Mouse (Mus musculus) hindbrain, postnatal 0 days (tissue): ENCODE measurements around the gene Cux1. TPM values are rescaled to one million over a fixed set of nuclear protein-coding genes. Genes with fewer than 3 reads are reported as not detected.
A peak's percentile ranks its signal among the peaks of the same experiment; 100 is the strongest.

Experiments used
- ATAC-seq: fragments of 200-750 bp; cut with Nextera tagmentation; 2 replicates; pipeline ENCODE4 v1.8.0; 2017; ENCODE audit warnings: mild to moderate bottlenecking, moderate TSS enrichment, moderate library complexity
- DNase-seq: peaks from one replicate; pipeline ENCODE4 v3.0.0-alpha.2; 2015; ENCODE audit warnings: low spot score
- H3K27ac ChIP-seq: fragments of 300-500 bp; sonication (generic); 2 replicates; pipeline ENCODE4 v1.5.1; 2014; ENCODE audit warnings: mild to moderate bottlenecking
- H3K27me3 ChIP-seq: fragments of 300-500 bp; sonication (generic); 2 replicates; pipeline ENCODE4 v1.6.1; 2014; ENCODE audit warnings: low read length, mixed read lengths; ENCODE audit not compliant: insufficient read depth
- H3K36me3 ChIP-seq: fragments of 300-500 bp; sonication (generic); 2 replicates; pipeline ENCODE4 v1.6.1; 2014; ENCODE audit warnings: low read length, mixed read lengths; ENCODE audit not compliant: insufficient read depth
- H3K4me1 ChIP-seq: fragments of 300-500 bp; sonication (generic); 2 replicates; pipeline ENCODE4 v1.6.1; 2014; ENCODE audit warnings: antibody characterized with exemption, low read length, mixed read lengths; ENCODE audit not compliant: insufficient read depth
- H3K4me2 ChIP-seq: fragments of 300-500 bp; sonication (generic); 2 replicates; pipeline ENCODE4 v1.6.1; 2014; ENCODE audit warnings: low read depth, mild to moderate bottlenecking, low read length, moderate library complexity, mixed read lengths
- H3K4me3 ChIP-seq: fragments of 300-500 bp; sonication (generic); 2 replicates; pipeline ENCODE4 v1.5.1; 2014; ENCODE audit warnings: low read length
- H3K9ac ChIP-seq: fragments of 300-500 bp; sonication (generic); replicated peaks from 2 replicates; pipeline ENCODE4 v1.6.1; 2014; ENCODE audit warnings: mild to moderate bottlenecking, low read length, moderate library complexity, mixed read lengths
- H3K9me3 ChIP-seq: fragments of 300-500 bp; sonication (generic); 2 replicates; pipeline ENCODE4 v1.6.1; 2016; ENCODE audit warnings: low read length, mixed read lengths
- CTCF ChIP-seq: IDR thresholded peaks from 2 replicates; pipeline ENCODE4 v1.5.1; 2016; ENCODE audit warnings: antibody characterized with exemption, control low read depth, low read depth
- WGBS: fragments of 180-500 bp; shearing (Covaris S2); extraction: QIAGEN DNeasy Blood & Tissue Kit; methylation state at CpG from one replicate; pipeline ENCODE4 v1.1.7; 2014; 5-methylcytosine and 5-hydroxymethylcytosine counted together
- polyA plus RNA-seq: library from polyadenylated mRNA; unstranded; fragments of >200 nt; fragmentation: Nextera tagmentation; extraction: Ambion mirVana; gene quantifications from 2 replicates; pipeline ENCODE4 v1.2.1, GENCODE M21; 2015
- total RNA-seq: library from RNA; depleted of rRNA; stranded (reverse); fragments of >200 nt; gene quantifications from 2 replicates; pipeline ENCODE4 v1.2.3, GENCODE M21; 2014

Cux1 gene
- total and polyA plus RNA-seq, 2 experiments from 2014 or later, result 86.3 to 137 TPM

DNA sequence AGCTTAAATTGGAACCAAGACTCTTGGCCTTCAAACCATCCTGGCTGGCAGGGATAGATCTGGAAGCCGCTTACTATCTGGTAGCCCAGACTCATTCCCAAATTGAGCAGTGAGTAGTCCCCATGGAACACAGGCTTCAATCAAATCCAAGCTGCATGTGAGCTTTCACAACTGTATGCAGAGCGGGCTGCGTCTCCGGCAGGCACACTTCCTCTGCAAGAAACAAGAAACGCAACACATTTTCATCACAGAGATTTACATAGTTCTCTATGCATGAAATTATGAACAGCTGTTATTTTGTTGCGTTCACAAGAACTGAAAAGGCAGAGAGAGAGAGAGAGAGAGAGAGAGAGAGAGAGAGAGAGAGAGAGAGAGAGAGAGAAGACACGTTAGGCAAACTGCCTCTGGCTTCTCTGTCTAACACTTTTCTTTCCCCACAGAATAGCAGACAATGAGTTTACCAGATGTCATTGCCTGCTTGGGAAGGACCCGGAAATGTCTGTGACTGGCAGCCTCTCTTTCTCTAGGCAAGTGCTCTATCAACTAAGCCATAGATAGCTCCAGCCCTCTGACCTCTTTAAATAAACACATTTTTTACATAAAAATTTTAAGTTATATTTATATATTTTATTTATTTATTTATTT is 27.7 kb upstream of the Cux1 start:
- H3K27me3 ChIP-seq, result no peaks in the 10 kb centered on the region
- H3K4me2 ChIP-seq, result no peak overlapping the region
- H3K27ac ChIP-seq, result no peak overlapping the region
- 52% methylated on average over 8 of the region's 8 CpGs for WGBS
- ATAC-seq (no peak), DNase-seq (peak; percentile 26)
- H3K9me3 ChIP-seq, result no peaks in the 10 kb centered on the region
- TF ChIP-seq CTCF, result no peak
- H3K36me3 ChIP-seq, result no peaks in the 10 kb centered on the region
- no peak overlapping the region for H3K4me3 ChIP-seq
- H3K4me1 ChIP-seq, result no peaks in the 10 kb centered on the region
- H3K9ac ChIP-seq, result no peak overlapping the region

DNA sequence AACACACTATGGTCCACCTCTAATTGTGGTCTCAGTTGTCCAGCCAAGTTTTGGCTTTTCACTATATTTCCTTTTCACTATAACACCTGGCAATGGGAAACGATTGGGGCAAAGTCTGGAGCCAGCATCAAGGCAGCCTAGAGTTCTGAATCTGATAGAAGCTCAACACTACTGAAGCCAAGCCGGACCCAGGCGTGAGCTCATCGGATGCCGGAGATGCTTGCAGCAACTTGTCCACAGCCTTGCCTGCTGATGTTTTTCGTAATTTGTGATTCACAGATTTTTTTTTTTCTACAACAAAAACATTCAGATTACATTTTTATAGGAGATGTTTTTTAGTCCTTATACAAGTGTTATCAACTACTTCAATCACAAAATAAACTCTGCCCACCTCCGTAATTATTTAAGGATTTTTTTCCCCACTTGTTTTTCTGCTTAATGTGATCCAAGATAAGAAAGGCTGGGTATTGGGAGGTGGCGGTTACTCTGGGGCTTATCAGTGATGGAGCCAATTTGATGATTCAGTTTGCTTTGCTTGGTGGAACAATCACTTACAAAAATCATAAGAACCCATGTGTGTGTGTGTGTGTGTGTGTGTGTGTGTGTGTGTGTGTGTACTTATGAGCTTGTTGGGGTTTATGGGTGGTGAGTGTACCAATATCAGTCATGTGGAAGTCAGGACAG is 24.7 kb upstream of the Cux1 start:
- TF ChIP-seq CTCF, result no peak

DNA sequence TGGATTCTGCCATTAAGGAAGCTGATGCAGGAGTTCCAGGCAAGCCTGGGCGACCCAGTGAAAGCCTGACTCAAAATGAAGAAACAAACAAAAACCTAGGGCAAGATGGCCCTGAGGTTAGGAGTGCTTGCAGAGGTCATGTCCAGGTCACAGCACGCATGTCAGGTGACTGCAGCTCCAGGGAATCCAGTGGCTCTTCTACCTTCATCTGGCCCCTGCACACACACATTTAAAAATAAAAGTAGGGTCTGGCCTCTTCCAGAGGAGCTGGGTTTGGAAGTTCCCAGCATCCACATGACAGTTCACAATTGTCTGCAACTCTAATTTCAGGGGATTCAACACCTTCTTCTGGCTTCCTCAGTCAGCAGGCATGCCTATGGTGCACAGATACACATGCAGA is 21.7 kb upstream of the Cux1 start:
- no peaks in the 10 kb centered on the region for H3K27me3 ChIP-seq
- no peaks in the 10 kb centered on the region for H3K36me3 ChIP-seq
- ATAC-seq (no peak), DNase-seq (no peak)
- no peaks in the 10 kb centered on the region for H3K4me1 ChIP-seq
- H3K9me3 ChIP-seq, result no peaks in the 10 kb centered on the region
- no peak overlapping the region for H3K27ac ChIP-seq
- no peak overlapping the region for H3K9ac ChIP-seq
- 75% methylated on average over 2 of the region's 2 CpGs for WGBS
- no peak overlapping the region for H3K4me2 ChIP-seq
- H3K4me3 ChIP-seq, result no peak overlapping the region
- TF ChIP-seq CTCF, result no peak

More for the DNA sequence above, 24.7 kb upstream of the Cux1 start:
- ATAC-seq, result no peak
- Histone ChIP-seq H3K4me2 (no peak overlapping the region), H3K9ac (no peak overlapping the region), H3K4me1 (no peaks in the 10 kb centered on the region), H3K36me3 (no peaks in the 10 kb centered on the region), H3K9me3 (no peaks in the 10 kb centered on the region), H3K27ac (no peak overlapping the region), H3K27me3 (no peaks in the 10 kb centered on the region), H3K4me3 (no peak overlapping the region)
- DNase-seq, result no peak
- WGBS, result 93% methylated on average over 8 of the region's 8 CpGs

DNA sequence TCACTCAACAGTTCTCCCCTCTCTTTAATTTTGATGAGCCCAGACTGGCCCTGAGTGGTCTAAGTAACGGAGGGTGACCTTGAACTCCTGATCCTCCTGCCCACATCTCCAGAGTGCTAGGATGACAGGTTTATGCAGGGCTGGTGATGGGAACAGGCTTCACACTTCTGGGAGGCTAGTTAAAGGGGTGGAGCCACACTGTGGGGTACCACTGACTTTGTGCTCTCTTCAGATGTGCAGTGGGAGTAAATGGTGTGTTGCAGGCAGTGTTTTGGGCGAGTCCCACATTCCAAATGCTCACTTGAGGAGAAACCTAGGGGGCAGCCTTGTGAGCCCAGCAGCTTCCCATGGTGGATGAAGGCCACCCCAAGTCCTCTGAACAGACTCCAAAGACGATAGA is 21.2 kb upstream of the Cux1 start:
- Histone ChIP-seq H3K4me2 (no peak overlapping the region), H3K27ac (no peak overlapping the region), H3K9me3 (no peaks in the 10 kb centered on the region), H3K27me3 (no peaks in the 10 kb centered on the region), H3K4me3 (no peak overlapping the region), H3K9ac (no peak overlapping the region), H3K4me1 (no peaks in the 10 kb centered on the region), H3K36me3 (no peaks in the 10 kb centered on the region)
- DNase-seq (no peak), ATAC-seq (no peak)
- 73% methylated on average over 3 of the region's 3 CpGs for WGBS
- TF ChIP-seq CTCF, result no peak

DNA sequence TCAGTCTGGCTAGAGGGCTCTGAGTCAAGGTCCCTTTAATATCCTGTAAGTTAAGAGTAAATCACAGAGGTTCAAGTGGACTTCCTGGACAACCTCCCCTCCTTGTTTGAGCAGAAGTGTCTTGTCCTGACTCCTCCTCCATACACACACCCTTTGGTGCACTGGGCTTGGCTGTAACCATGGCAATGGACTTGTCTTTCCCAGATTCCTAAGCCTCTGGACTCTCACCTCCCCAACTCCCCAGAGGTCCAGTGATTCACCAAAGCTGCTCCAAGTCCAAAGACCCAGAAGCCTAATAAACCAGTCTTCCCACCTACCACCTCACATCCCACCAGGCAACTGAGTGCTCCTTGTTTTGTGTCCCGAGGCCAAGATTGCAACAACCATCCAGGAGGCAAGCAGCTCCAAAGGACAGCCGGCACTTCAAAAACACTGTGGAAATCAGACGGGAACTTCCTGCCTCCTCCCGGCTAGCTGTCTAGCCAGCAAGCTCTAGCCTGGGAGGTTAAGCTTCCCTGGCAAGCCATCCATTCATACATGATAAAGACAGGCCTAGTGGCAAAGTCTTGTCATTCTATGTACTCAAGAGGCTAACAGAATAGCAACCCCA is 17.5 kb upstream of the Cux1 start:
- no peak overlapping the region for H3K9ac ChIP-seq
- no peak overlapping the region for H3K4me3 ChIP-seq
- H3K27ac ChIP-seq, result no peak overlapping the region
- no peaks in the 10 kb centered on the region for H3K36me3 ChIP-seq
- H3K9me3 ChIP-seq, result no peaks in the 10 kb centered on the region
- H3K27me3 ChIP-seq, result peaks cover 4% of the 10 kb centered on the region; the same call in 1 of the 2 replicates
- WGBS, result 57% methylated on average over 4 of the region's 4 CpGs
- H3K4me2 ChIP-seq, result no peak overlapping the region
- no peaks in the 10 kb centered on the region for H3K4me1 ChIP-seq
- DNase-seq (no peak), ATAC-seq (no peak)
- no peak for TF ChIP-seq CTCF

DNA sequence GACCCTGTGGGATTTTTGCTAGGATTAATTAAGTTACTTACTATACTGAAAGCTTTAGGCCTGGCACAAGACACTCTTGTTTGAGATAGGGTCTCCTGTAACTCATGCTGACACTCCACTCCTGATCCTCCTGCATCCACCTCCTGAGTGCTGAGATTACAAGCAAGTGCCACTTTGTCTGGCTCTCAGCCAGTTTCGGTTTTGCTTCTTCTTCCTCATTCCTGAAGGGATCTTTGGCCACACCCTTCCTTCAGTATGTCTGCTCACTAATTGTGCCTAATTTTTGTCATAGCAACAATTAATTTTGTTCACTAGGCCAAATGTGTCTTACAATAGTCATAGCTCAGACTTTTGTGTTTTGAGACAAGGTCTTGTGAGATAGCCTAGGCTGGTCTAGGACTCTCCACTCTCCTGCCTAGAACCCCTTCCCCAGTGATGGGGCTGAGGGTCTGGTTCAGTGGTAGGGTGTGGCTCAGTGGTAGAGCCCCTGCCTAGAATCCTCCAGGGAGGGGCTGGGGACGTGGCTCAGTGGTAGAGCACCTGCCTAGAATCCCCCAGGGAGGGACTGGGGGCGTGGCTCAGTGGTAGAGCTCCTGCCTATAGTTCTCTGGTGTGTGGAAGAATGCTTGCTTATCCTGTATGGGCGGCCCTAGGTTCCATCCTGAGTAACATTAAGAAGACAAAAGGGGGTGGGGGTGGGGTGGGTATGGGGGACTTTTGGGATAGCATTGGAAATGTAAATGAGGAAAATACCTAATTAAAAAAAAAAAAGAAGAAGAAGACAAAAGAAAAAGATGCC is 16.6 kb upstream of the Cux1 start:
- H3K4me2 ChIP-seq, result no peak overlapping the region
- peaks cover 4% of the 10 kb centered on the region; the same call in 1 of the 2 replicates for H3K27me3 ChIP-seq
- WGBS, result 64% methylated on average over 4 of the region's 4 CpGs
- H3K4me3 ChIP-seq, result no peak overlapping the region
- no peaks in the 10 kb centered on the region for H3K9me3 ChIP-seq
- no peaks in the 10 kb centered on the region for H3K4me1 ChIP-seq
- ATAC-seq, result no peak
- H3K9ac ChIP-seq, result no peak overlapping the region
- H3K27ac ChIP-seq, result no peak overlapping the region
- no peak for DNase-seq
- TF ChIP-seq CTCF, result no peak
- H3K36me3 ChIP-seq, result no peaks in the 10 kb centered on the region
